Comparison of ENCODE assay signal across 8 mouse cellular contexts in genomic region chr6:71166551-71167169, GRCm38 (mm10). TPM values are rescaled to one million over a fixed set of nuclear protein-coding genes. Genes with fewer than 3 reads are reported as not detected.
DNase-seq lines count a peak whose midpoint lies in the region; ATAC-seq and TF ChIP-seq lines count a peak whose summit lies in the region.

No protein-coding gene starts in this region.

- 0 out of 2 replicates have a peak, but pooled peaks have one; percentile 17 for ATAC-seq in hindbrain, embryonic 13.5 days (ENCODE audit: low FRiP score)
- ATAC-seq in hindbrain, embryonic 12.5 days (ENCODE audit: low FRiP score): no peak
- ATAC-seq in megakaryocyte-erythroid progenitor cell, adult 5-6 weeks (replicated peaks; ENCODE audit: low FRiP score, low TSS enrichment, poor library complexity, severe bottlenecking): 0 out of 2 replicates have a peak, but pooled peaks have one; percentile 57

- H3K4me2 ChIP-seq in hindbrain, embryonic 13.5 days: no peak overlapping the region
- H3K4me2 ChIP-seq in hindbrain, embryonic 12.5 days (replicated peaks): no peak overlapping the region

- H3K27ac ChIP-seq in hindbrain, embryonic 13.5 days: no peak overlapping the region
- no peak overlapping the region for H3K27ac ChIP-seq in hindbrain, embryonic 12.5 days
- no peak overlapping the region for H3K27ac ChIP-seq in ES-E14 (ENCODE audit: insufficient read depth, low read depth, low read length, poor library complexity, severe bottlenecking)

- no peaks in the 10 kb centered on the region for H3K27me3 ChIP-seq in hindbrain, embryonic 13.5 days
- H3K27me3 ChIP-seq in hindbrain, embryonic 12.5 days: no peaks in the 10 kb centered on the region

- WGBS in hindbrain, embryonic 13.5 days: 62% methylated on average over 6 of the region's 6 CpGs
- 56% methylated on average over 6 of the region's 6 CpGs for WGBS in hindbrain, embryonic 12.5 days

- no peaks in the 10 kb centered on the region for H3K4me1 ChIP-seq in hindbrain, embryonic 13.5 days (replicated peaks)
- H3K4me1 ChIP-seq in hindbrain, embryonic 12.5 days: no peaks in the 10 kb centered on the region
- peaks cover 0 to 4% of the 10 kb centered on the region in 2 experiments; a peak in 1 of 4 replicates for H3K4me1 ChIP-seq in ES-E14 (ENCODE audit: control insufficient read depth in 2 of 2, insufficient read depth in 2 of 2, low read length in 2 of 2, poor library complexity in 1 of 2)

- DNase-seq in B cell, adult 2 months: peak; percentile 6 to 7
- peak; percentile 42 for DNase-seq in ES-E14 (ENCODE audit: low read depth, low spot score)
- DNase-seq in fat pad, adult 2 months (ENCODE audit: extremely low read depth, low read depth, low spot score): peak; percentile 64
- DNase-seq in spleen, postnatal 4 days (ENCODE audit: low spot score in 2 of 2): no peak
- DNase-seq in gastrocnemius, postnatal 25 days: no peak

- no peaks in the 10 kb centered on the region for H3K9me3 ChIP-seq in hindbrain, embryonic 13.5 days
- H3K9me3 ChIP-seq in hindbrain, embryonic 12.5 days (replicated peaks): no peaks in the 10 kb centered on the region
- no peaks in the 10 kb centered on the region for H3K9me3 ChIP-seq in ES-E14 (ENCODE audit: control insufficient read depth, insufficient read depth, low read depth, low read length)

- H3K36me3 ChIP-seq in hindbrain, embryonic 13.5 days: no peaks in the 10 kb centered on the region
- H3K36me3 ChIP-seq in hindbrain, embryonic 12.5 days: no peaks in the 10 kb centered on the region
- H3K36me3 ChIP-seq in ES-E14 (ENCODE audit: control insufficient read depth, insufficient read depth, low read length, poor library complexity, severe bottlenecking): no peaks in the 10 kb centered on the region

- no peak overlapping the region for H3K4me3 ChIP-seq in hindbrain, embryonic 13.5 days
- no peak overlapping the region for H3K4me3 ChIP-seq in hindbrain, embryonic 12.5 days
- H3K4me3 ChIP-seq in ES-E14 (ENCODE audit: insufficient read depth in 1 of 2, low read depth in 1 of 2, low read length in 2 of 2, poor library complexity in 1 of 2, severe bottlenecking in 1 of 2): no peak overlapping the region

- no peak overlapping the region for H3K9ac ChIP-seq in hindbrain, embryonic 13.5 days
- H3K9ac ChIP-seq in hindbrain, embryonic 12.5 days: no peak overlapping the region
- H3K9ac ChIP-seq in ES-E14 (ENCODE audit: insufficient read depth, low read depth, low read length, poor library complexity, severe bottlenecking): no peak overlapping the region

- in situ Hi-C loops in ES-E14 (cut with MboI; ENCODE audit: low sequenced_read_pairs in 2 of 2, unreplicated experiment in 2 of 2): loop anchor here in 1 of 2 experiments (10.0 to 25.0 kb wide), 2 partner anchors 128 to 621 kb away; no protein-coding TSS in a partner anchor

TF ChIP-seq in ES-E14, 5 proteins besides CTCF, POLR2A, EP300 and RAD21:
- TF ChIP-seq ZC3H11A (IDR thresholded peaks at IDR 0.05; ENCODE audit: borderline replicate concordance, low read depth, low read length) (peak; percentile 83), MAFK (IDR thresholded peaks at IDR 0.05; ENCODE audit: insufficient read depth, low read depth, low read length) (no peak), HCFC1 (IDR thresholded peaks at IDR 0.05; ENCODE audit: borderline replicate concordance, insufficient read depth, low read length) (no peak)

RNA-seq across cellular contexts. Expression of gene Thnsl2, which starts 22.4 kb away (rescaled TPM):
- 4.2 and 4.6 TPM in 2 replicates for polyA plus RNA-seq in hindbrain, embryonic 13.5 days (2015; fragmentation: Nextera tagmentation; extraction: Ambion mirVana)
- 5.3 and 5.4 TPM in 2 replicates for polyA plus RNA-seq in hindbrain, embryonic 12.5 days (2016; fragmentation: Nextera tagmentation; extraction: Ambion mirVana)
- 4.5 and 5.2 TPM in 2 replicates for total RNA-seq in ES-E14 (2012; rRNA removed)
- 0.22 TPM in 1 of 2 replicates, not detected in the other for total RNA-seq in megakaryocyte-erythroid progenitor cell, adult 5-6 weeks (2014; fragmentation: Nextera tagmentation)
- not detected in 2 replicates for total RNA-seq in megakaryocyte-erythroid progenitor cell, adult 5-6 weeks (2017)
- 1 to 10 TPM; 5.1 to 6.1 TPM for total RNA-seq in gastrocnemius, postnatal 25 days (2021)

RNA-seq across cellular contexts. Expression of gene Fabp1, which starts 33.0 kb away (rescaled TPM):
- not detected in 2 replicates for polyA plus RNA-seq in hindbrain, embryonic 13.5 days (2015; fragmentation: Nextera tagmentation; extraction: Ambion mirVana)
- polyA plus RNA-seq in hindbrain, embryonic 12.5 days (2016; fragmentation: Nextera tagmentation; extraction: Ambion mirVana): not detected in 2 replicates
- total RNA-seq in ES-E14 (2012; rRNA removed): not detected in 2 replicates
- not detected in 2 replicates for total RNA-seq in megakaryocyte-erythroid progenitor cell, adult 5-6 weeks (2014; fragmentation: Nextera tagmentation)
- total RNA-seq in megakaryocyte-erythroid progenitor cell, adult 5-6 weeks (2017): not detected in 2 replicates
- not detected for total RNA-seq in gastrocnemius, postnatal 25 days (2021)

Comparison
In these comparisons a context has a peak if more than half of its experiments do, and no peak if none do; other contexts are left out.
1. DNase-seq: peak in B cell, adult 2 months (2 of 2), ES-E14 (single experiment) and fat pad, adult 2 months (single experiment); none in spleen, postnatal 4 days (0 of 2) and gastrocnemius, postnatal 25 days (single experiment).